Mouse (Mus musculus) limb, embryonic 12.5 days (tissue): ENCODE results near the gene Pax7. TPM values are rescaled to one million over a fixed set of nuclear protein-coding genes. Genes with fewer than 3 reads are reported as not detected.

Experiments
- ATAC-seq: fragments of 200-750 bp; cut with Nextera tagmentation; 2 replicates; pipeline ENCODE4 v1.8.0; 2017; ENCODE audit warnings: low read depth, moderate TSS enrichment; ENCODE audit not compliant: insufficient number of reproducible peaks, insufficient read depth, low FRiP score, low TSS enrichment
- H3K27ac ChIP-seq: fragments of 300-500 bp; sonication (generic); 2 replicates; pipeline ENCODE4 v1.5.1; 2016; ENCODE audit warnings: mild to moderate bottlenecking, moderate library complexity
- H3K27me3 ChIP-seq: fragments of 300-500 bp; sonication (generic); 2 replicates; pipeline ENCODE4 v1.6.1; 2016; ENCODE audit warnings: mild to moderate bottlenecking, moderate library complexity
- H3K36me3 ChIP-seq: fragments of 300-500 bp; sonication (generic); 2 replicates; pipeline ENCODE4 v1.6.1; 2016; ENCODE audit warnings: mild to moderate bottlenecking, moderate library complexity
- H3K4me1 ChIP-seq: fragments of 300-500 bp; sonication (generic); replicated peaks from 2 replicates; pipeline ENCODE4 v1.6.1; 2016
- H3K4me2 ChIP-seq: fragments of 300-500 bp; sonication (generic); 2 replicates; pipeline ENCODE4 v1.6.1; 2016; ENCODE audit warnings: mild to moderate bottlenecking, moderate library complexity
- H3K4me3 ChIP-seq: fragments of 300-500 bp; sonication (generic); replicated peaks from 2 replicates; pipeline ENCODE4 v1.5.1; 2016; ENCODE audit warnings: mild to moderate bottlenecking
- H3K9ac ChIP-seq: fragments of 300-500 bp; sonication (generic); replicated peaks from 2 replicates; pipeline ENCODE4 v1.6.1; 2016; ENCODE audit warnings: mild to moderate bottlenecking, moderate library complexity
- H3K9me3 ChIP-seq: fragments of 300-500 bp; sonication (generic); 2 replicates; pipeline ENCODE4 v1.6.1; 2016; ENCODE audit warnings: mild to moderate bottlenecking, moderate library complexity
- WGBS: fragments of 180-500 bp; shearing (Covaris S2); methylation state at CpG from one replicate; pipeline ENCODE4 v1.1.7; 2016; 5-methylcytosine and 5-hydroxymethylcytosine counted together
- polyA plus RNA-seq: library from polyadenylated mRNA; unstranded; fragments of >200 nt; fragmentation: Nextera tagmentation; extraction: Ambion mirVana; gene quantifications from 2 replicates; pipeline ENCODE4 v1.2.1, GENCODE M21; 2016

Pax7 gene
- polyA plus RNA-seq, 1 experiment from 2014 or later = 0.40 TPM

- H3K9me3 ChIP-seq = peaks cover 9% of the 10 kb centered on the region; the same call in 1 of the 2 replicates
- H3K4me1 ChIP-seq = peaks cover 12% of the 10 kb centered on the region
- H3K9ac ChIP-seq = no peak overlapping the region
- no peak overlapping the region for H3K4me3 ChIP-seq
- no peaks in the 10 kb centered on the region for H3K36me3 ChIP-seq
- H3K4me2 ChIP-seq = no peak overlapping the region
- 0 out of 2 replicates have a peak, but pooled peaks cover 7% of the 10 kb centered on the region for H3K27me3 ChIP-seq
- no peak for ATAC-seq
- no peak overlapping the region for H3K27ac ChIP-seq
- 53% methylated on average over 12 of the region's 12 CpGs for WGBS
Measured at GRCm38 (mm10) chr4:139744765-139745395, 88.4 kb downstream of the Pax7 start.

- no peak overlapping the region for H3K4me3 ChIP-seq
- no peak overlapping the region for H3K4me2 ChIP-seq
- H3K27me3 ChIP-seq = 0 out of 2 replicates have a peak, but pooled peaks cover 7% of the 10 kb centered on the region
- H3K9ac ChIP-seq = no peak overlapping the region; the same call in 1 of the 2 replicates
- 76% methylated on average over 3 of the region's 3 CpGs for WGBS
- peaks cover 12% of the 10 kb centered on the region for H3K4me1 ChIP-seq
- H3K36me3 ChIP-seq = no peaks in the 10 kb centered on the region
- no peak overlapping the region for H3K27ac ChIP-seq
- ATAC-seq = no peak
- H3K9me3 ChIP-seq = peaks cover 7% of the 10 kb centered on the region; the same call in 1 of the 2 replicates
Measured at GRCm38 (mm10) chr4:139743626-139744025, 89.7 kb downstream of the Pax7 start.

- Histone ChIP-seq H3K9ac (no peak overlapping the region), H3K4me3 (no peak overlapping the region), H3K4me2 (no peak overlapping the region), H3K36me3 (no peaks in the 10 kb centered on the region), H3K4me1 (no peaks in the 10 kb centered on the region), H3K9me3 (peaks cover 4% of the 10 kb centered on the region; the same call in 1 of the 2 replicates), H3K27ac (no peak overlapping the region), H3K27me3 (no peaks in the 10 kb centered on the region)
- ATAC-seq = no peak
- WGBS = 89% methylated on average over 9 of the region's 9 CpGs
Measured at GRCm38 (mm10) chr4:139737035-139737434, 96.3 kb downstream of the Pax7 start.

- ATAC-seq = no peak
- Histone ChIP-seq H3K4me1 (peaks cover 6% of the 10 kb centered on the region), H3K27me3 (peaks cover 36% of the 10 kb centered on the region), H3K4me3 (no peak overlapping the region), H3K36me3 (no peaks in the 10 kb centered on the region), H3K9ac (no peak overlapping the region), H3K4me2 (no peak overlapping the region), H3K27ac (no peak overlapping the region), H3K9me3 (peaks cover 11% of the 10 kb centered on the region; the same call in 1 of the 2 replicates)
- WGBS = 63% methylated on average over 2 of the region's 2 CpGs
Measured at GRCm38 (mm10) chr4:139727101-139727500, 106.2 kb downstream of the Pax7 start.

- peaks cover 6% of the 10 kb centered on the region for H3K4me1 ChIP-seq
- no peak overlapping the region for H3K4me3 ChIP-seq
- H3K4me2 ChIP-seq = no peak overlapping the region
- H3K9ac ChIP-seq = no peak overlapping the region
- peaks cover 8% of the 10 kb centered on the region; the same call in 1 of the 2 replicates for H3K9me3 ChIP-seq
- WGBS = 55% methylated on average over 15 of the region's 15 CpGs
- H3K27me3 ChIP-seq = peaks cover 36% of the 10 kb centered on the region
- no peak overlapping the region for H3K27ac ChIP-seq
- no peaks in the 10 kb centered on the region for H3K36me3 ChIP-seq
- no peak for ATAC-seq
Measured at GRCm38 (mm10) chr4:139725421-139725820, 107.9 kb downstream of the Pax7 start.

GRCm38 (mm10) chr4:139724296-139724695 lies 109.0 kb downstream of the Pax7 start:
- H3K27me3 ChIP-seq = peaks cover 36% of the 10 kb centered on the region
- H3K4me2 ChIP-seq = 0 out of 2 replicates have a peak overlapping the region, but pooled peaks have one; percentile 31
- no peak for ATAC-seq
- no peaks in the 10 kb centered on the region for H3K36me3 ChIP-seq
- H3K9ac ChIP-seq = no peak overlapping the region
- peaks cover 6% of the 10 kb centered on the region for H3K4me1 ChIP-seq
- H3K9me3 ChIP-seq = 0 out of 2 replicates have a peak, but pooled peaks cover 5% of the 10 kb centered on the region
- WGBS = 57% methylated on average over 4 of the region's 4 CpGs
- no peak overlapping the region for H3K27ac ChIP-seq
- H3K4me3 ChIP-seq = no peak overlapping the region

GRCm38 (mm10) chr4:139718978-139719377 lies 114.3 kb downstream of the Pax7 start:
- peaks cover 13% of the 10 kb centered on the region for H3K4me1 ChIP-seq
- WGBS = 77% methylated on average over 5 of the region's 5 CpGs
- no peaks in the 10 kb centered on the region for H3K9me3 ChIP-seq
- H3K9ac ChIP-seq = no peak overlapping the region
- ATAC-seq = no peak
- H3K27me3 ChIP-seq = peaks cover 20% of the 10 kb centered on the region
- no peak overlapping the region for H3K4me3 ChIP-seq
- H3K36me3 ChIP-seq = no peaks in the 10 kb centered on the region
- H3K4me2 ChIP-seq = no peak overlapping the region
- no peak overlapping the region for H3K27ac ChIP-seq

- Histone ChIP-seq H3K4me3 (no peak overlapping the region), H3K4me2 (no peak overlapping the region), H3K4me1 (peaks cover 13% of the 10 kb centered on the region), H3K9ac (no peak overlapping the region), H3K9me3 (no peaks in the 10 kb centered on the region), H3K36me3 (no peaks in the 10 kb centered on the region), H3K27ac (no peak overlapping the region), H3K27me3 (peaks cover 13% of the 10 kb centered on the region; the same call in 1 of the 2 replicates)
- WGBS = 86% methylated on average over 10 of the region's 10 CpGs
- no peak for ATAC-seq
Measured at GRCm38 (mm10) chr4:139716477-139717169, 116.7 kb downstream of the Pax7 start.

GRCm38 (mm10) chr4:139715241-139715932 lies 117.9 kb downstream of the Pax7 start:
- Histone ChIP-seq H3K36me3 (no peaks in the 10 kb centered on the region), H3K4me3 (no peak overlapping the region), H3K9ac (peak overlapping the region; percentile 23; the same call in 1 of the 2 replicates), H3K27me3 (peaks cover 17% of the 10 kb centered on the region), H3K27ac (0 out of 2 replicates have a peak overlapping the region, but pooled peaks have one; percentile 7), H3K4me2 (peak overlapping the region; percentile 16; the same call in 1 of the 2 replicates), H3K4me1 (peaks cover 20% of the 10 kb centered on the region), H3K9me3 (no peaks in the 10 kb centered on the region)
- 12% methylated on average over 13 of the region's 13 CpGs for WGBS
- no peak; the same call in 1 of the 2 replicates for ATAC-seq

GRCm38 (mm10) chr4:139710467-139711334 lies 122.6 kb downstream of the Pax7 start:
- H3K4me1 ChIP-seq = peaks cover 20% of the 10 kb centered on the region
- no peaks in the 10 kb centered on the region for H3K9me3 ChIP-seq
- no peak for ATAC-seq
- peaks cover 22% of the 10 kb centered on the region for H3K27me3 ChIP-seq
- H3K36me3 ChIP-seq = no peaks in the 10 kb centered on the region
- no peak overlapping the region for H3K4me2 ChIP-seq
- no peak overlapping the region for H3K4me3 ChIP-seq
- no peak overlapping the region for H3K9ac ChIP-seq
- WGBS = 34% methylated on average over 25 of the region's 25 CpGs
- no peak overlapping the region for H3K27ac ChIP-seq
